Mouse (Mus musculus) urinary bladder, postnatal 10 days (tissue): ENCODE results near the gene Slc35b3.
A peak's percentile ranks its signal among the peaks of the same experiment; 100 is the strongest.

Source experiments
- DNase-seq: peaks from one replicate; pipeline ENCODE4 v3.0.0; 2022; ENCODE audit warnings: low spot score

The Slc35b3 gene

GRCm38 (mm10) chr13:38960063-38961050, at the start of gene Slc35b3:
Gene Slc35b3, minus strand, starts transcription at chr13:38960875.
- DNase-seq: peak; percentile 32

DNA sequence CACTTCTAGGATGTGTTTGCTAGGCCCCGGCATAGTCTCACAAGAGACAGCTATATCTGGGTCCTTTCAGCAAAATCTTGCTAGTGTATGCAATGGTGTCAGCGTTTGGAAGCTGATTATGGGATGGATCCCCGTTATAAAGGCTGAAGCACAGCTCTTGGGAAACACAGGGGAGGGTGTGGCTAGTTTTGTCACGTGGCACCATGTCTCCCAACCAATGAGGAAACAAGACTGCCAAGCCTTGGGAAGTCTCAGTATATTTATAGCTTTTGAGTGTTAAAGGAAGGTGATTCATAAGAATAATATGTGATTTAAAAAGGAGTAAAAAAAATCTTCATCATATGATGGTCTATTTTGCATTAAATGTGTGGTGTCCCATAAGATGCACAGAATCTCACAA, 49.6 kb upstream of the Slc35b3 start:
- no peak for DNase-seq

DNA sequence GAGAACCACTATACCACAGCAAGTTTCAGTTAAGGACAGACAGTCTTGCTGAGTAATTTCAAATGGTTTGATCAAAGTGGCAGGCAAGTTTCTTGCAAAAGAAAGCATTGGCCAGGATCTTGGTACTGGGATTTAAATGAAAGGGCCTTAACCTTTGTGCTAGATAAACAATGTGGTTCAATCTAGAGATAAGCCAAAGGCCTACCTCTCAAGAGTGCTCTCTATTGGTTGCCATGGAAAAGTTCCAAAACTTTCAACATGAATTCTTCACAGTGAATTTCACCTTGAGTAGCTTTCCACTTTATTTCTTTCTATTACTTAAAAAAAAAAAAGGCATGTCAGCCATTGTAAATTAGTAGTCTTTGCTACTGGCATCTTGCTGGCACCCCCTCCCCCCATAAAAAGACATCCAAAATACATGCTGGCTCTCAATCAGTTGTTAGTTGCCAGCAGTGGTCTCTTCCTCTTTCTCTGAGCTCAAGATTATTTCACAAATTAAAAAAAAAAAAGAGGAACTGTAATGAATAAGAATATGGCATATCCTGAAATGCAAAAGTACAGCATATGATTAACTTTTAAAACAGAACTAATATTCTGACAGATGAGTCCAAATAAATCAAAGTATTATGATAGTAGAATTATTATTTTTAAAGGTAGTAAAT, 42.6 kb upstream of the Slc35b3 start:
- DNase-seq: no peak

DNA sequence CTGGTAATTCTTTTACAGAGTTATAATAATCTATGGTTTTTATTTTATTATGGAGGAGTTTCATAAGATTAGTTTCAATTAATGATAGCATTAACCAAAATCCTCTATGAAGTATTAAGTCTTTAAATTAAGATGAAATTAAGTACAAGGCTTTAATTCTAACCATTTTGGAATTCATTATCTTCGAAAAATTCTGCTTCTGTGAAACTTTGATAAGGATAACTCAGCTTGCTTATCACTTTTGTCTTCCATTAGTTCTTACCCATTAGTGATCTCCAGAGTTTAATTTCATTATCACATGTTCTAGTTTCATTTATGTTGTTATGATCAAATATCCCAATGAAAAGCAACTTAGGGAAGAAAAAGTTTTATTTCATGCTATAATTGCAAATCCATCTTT, 41.7 kb upstream of the Slc35b3 start:
- no peak for DNase-seq

- no peak for DNase-seq
Measured at GRCm38 (mm10) chr13:39001434-39001833, 40.8 kb upstream of the Slc35b3 start.

DNA sequence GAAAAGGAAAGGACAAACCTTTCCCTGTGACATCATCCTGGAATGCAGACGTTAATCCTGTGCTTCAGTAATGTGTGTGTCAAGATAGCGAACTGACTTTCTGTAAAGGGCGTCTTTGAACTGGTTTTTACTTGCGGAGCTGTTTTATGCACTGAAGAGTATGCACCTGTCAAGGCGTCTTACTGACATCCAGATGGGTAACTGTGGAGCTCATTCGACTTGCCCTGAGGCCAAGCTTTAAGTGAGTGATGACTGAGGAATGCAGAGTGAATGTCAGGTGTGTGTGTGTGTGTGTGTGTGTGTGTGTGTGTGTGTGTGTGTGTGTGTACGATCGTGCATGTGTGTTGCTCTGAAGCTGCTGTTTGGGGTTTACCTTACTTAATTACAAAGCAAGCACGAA, 38.3 kb upstream of the Slc35b3 start:
- no peak for DNase-seq

DNA sequence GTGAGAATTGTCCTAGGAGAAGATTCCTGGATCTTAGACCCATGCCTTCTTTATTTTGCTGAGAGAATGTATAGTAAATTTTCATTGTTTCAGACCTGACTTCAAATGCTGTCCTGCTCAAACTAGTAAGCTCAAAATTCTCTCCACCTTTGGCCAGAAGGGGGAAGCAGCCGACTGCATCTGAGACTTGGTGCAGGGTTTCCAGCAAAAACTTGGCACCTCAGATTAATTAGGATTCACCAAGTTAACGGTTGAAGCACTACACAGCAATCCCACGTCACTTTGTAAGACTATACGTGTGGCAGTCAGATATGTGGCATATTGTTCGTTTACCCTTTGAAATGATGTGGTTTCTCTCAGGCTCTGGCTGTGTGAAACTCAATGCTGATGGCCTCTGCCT, 31.9 kb upstream of the Slc35b3 start:
- no peak for DNase-seq

GRCm38 (mm10) chr13:38983751-38984150, 23.1 kb upstream of the Slc35b3 start:
- DNase-seq: no peak

- no peak for DNase-seq
Measured at GRCm38 (mm10) chr13:38980900-38981299, 20.2 kb upstream of the Slc35b3 start.

- no peak for DNase-seq
Measured at GRCm38 (mm10) chr13:38976978-38977377, 16.3 kb upstream of the Slc35b3 start.

GRCm38 (mm10) chr13:38975853-38976252, 15.2 kb upstream of the Slc35b3 start:
- no peak for DNase-seq

DNA sequence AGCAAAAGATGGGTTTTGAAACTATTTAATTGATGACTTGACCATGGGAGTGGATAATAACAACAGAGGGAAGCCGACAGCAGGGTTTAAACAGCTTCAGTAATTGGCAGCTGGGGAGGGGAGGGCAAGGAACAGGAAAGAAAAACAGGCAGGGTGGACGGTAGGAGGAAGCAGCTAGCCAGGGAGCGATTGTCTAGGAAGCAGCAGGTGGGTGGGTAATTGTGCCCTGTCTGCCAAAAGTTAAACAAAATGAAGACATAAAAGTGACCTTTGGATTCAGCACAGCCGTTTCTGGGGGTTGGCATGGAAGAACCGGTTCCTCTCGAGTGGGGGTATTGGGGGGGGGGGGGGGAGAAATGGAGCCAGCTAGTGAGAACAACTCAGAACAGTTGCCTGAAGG, 11.9 kb upstream of the Slc35b3 start:
- no peak for DNase-seq

GRCm38 (mm10) chr13:38971047-38971446, 10.4 kb upstream of the Slc35b3 start:
- no peak for DNase-seq

DNA sequence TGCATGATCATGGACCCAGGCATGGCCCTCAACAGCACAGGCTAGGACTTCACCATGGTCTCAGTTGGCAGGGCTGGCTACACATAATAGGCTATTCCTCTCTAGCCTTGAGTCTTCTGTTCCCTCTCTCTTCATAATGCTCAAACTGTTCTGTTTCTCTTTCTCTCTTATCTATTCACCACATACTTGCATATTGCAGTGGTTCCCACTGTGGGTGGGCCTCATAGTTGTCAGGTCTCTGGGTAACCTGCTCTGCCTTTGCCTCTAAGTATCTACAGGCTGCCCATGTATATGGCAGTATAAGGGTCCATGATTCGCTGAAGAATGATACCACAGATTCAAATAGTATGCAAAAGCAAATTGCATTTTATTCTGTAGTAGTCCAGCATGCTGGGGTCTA, 6.8 kb upstream of the Slc35b3 start:
- no peak for DNase-seq

DNA sequence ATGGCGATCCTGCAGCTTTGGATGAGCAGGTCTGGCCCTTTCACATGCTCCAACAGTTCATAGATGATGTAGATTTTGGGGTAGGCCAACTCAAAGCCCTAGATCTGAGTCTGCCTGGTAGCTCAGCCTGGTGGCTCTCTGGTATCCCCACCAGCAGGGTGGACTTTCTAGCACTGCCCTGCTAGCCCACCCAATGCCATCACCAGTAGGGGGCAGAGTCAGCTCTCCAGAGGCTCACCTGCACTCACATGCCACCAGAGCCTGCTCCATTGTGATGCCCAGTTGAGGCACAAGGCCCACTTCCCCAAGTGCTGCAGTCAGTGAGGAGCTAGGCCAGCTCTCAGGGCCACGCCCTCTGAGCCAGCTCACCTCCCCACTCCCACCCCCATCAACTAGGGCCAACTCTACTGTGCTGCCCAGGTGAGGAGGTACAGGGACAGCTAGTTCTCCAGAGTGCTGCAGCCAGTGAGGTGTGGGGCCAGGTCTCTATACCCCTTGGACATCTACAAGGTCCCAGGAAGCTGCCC, 6.3 kb upstream of the Slc35b3 start:
- no peak for DNase-seq

DNA sequence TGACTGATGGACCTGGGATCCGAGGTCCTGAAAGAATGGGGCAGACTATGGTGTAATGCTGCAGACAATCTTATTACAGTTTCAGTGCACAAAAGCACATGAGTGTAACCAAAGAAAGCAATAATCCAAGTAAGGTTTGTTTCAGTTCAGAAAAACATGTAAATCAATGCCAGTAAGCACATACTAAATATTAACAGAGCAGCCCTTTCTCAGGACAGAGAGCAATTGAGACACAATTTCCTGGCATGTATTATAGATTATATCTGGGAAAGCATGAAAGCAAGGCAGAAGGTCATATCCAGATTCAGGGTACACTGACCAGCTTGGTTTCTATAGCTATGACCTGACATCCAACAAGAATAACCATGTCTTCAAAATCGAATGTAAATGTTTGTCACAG, 2.1 kb upstream of the Slc35b3 start:
- DNase-seq: no peak

- no peak for DNase-seq
Measured at GRCm38 (mm10) chr13:38958037-38958436, 2.6 kb downstream of the Slc35b3 start.

- no peak for DNase-seq
Measured at GRCm38 (mm10) chr13:38946296-38947012, 14.2 kb downstream of the Slc35b3 start.

GRCm38 (mm10) chr13:38945767-38946166, 14.9 kb downstream of the Slc35b3 start:
- no peak for DNase-seq

GRCm38 (mm10) chr13:38944951-38945350, 15.7 kb downstream of the Slc35b3 start:
- no peak for DNase-seq

DNA sequence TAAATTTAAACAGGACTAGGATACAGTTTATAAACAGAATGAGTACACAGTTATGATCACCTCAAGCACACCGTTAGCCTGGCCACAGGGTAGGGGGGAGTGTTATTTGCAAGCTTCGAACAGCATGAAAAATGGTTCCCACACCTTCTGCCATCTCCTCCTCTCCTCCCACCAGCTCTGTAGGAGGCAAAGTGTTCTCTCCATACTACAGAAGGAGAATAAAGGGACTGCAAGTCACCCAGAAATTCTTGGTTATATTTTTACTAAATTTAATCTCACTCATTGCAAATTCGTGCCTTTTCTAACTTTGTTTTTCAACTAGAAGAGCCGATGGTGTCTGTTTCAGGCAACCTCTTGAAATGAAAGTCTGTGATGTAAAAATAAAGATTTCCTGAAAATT, 18.9 kb downstream of the Slc35b3 start:
- DNase-seq: no peak

DNA sequence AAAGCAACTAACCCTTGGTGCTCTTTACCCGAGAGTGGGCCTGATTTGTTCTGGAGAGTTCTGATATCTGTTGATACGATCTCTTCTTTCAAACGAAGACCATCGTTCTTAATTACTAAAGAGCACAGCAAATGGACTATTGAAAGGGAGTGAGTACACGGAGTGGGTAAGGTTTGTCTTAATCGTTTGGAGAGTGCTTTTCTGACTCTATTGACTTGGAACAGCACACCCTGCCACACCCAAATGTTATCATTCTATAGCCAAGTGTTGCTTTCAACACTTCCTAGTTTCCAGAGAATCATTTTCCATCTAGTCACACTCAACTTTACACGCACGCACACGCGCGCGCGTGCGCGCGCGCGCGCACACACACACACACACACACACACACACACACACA, 19.4 kb downstream of the Slc35b3 start:
- DNase-seq: no peak
